Comparison of ENCODE assay signal across 8 mouse cellular contexts in genomic region chr4:41707011-41707535, GRCm38 (mm10). TPM values are rescaled to one million over a fixed set of nuclear protein-coding genes. Genes with fewer than 3 reads are reported as not detected.
DNase-seq lines count a peak whose midpoint lies in the region; ATAC-seq lines count a peak whose summit lies in the region.

No protein-coding gene starts in this region.

- H3K27ac ChIP-seq in lung, embryonic 16.5 days (ENCODE audit: low read length): no peak overlapping the region

- under 1% methylated on average over 13 of the region's 13 CpGs for WGBS in lung, embryonic 16.5 days

- peak; percentile 87 for DNase-seq in MN1 (ENCODE audit: low spot score)
- DNase-seq in brain, embryonic 18.5 days (ENCODE audit: low read depth, low spot score): peak; percentile 73
- DNase-seq in heart, postnatal 14 days: peak; percentile 47 to 64
- DNase-seq in kidney, postnatal 4 days: peak; percentile 79 to 85
- DNase-seq in retina, embryonic 14.5 days (ENCODE audit: low spot score): peak; percentile 84
- no peak for DNase-seq in adipocyte (ENCODE audit: low spot score)

- peaks cover 3% of the 10 kb centered on the region; the same call in 1 of the 2 replicates for H3K27me3 ChIP-seq in lung, embryonic 16.5 days (ENCODE audit: control insufficient read depth, insufficient read depth, low read depth, low read length)

- 0 out of 2 replicates have a peak overlapping the region, but pooled peaks have one; percentile 19 for H3K4me2 ChIP-seq in lung, embryonic 16.5 days (ENCODE audit: low read depth, low read length)

- no peak overlapping the region for H3K4me3 ChIP-seq in lung, embryonic 16.5 days (ENCODE audit: low read length)

- peak; percentile 76; the same call in 1 of the 2 replicates for ATAC-seq in erythroid progenitor cell, adult 5-6 weeks (replicated peaks; ENCODE audit: low FRiP score, poor library complexity, severe bottlenecking)
- peak; percentile 60 for ATAC-seq in lung, embryonic 16.5 days (ENCODE audit: low read depth)

- H3K4me1 ChIP-seq in lung, embryonic 16.5 days (replicated peaks; ENCODE audit: control insufficient read depth, insufficient read depth, low read length): peaks cover 18% of the 10 kb centered on the region

- H3K9ac ChIP-seq in lung, embryonic 16.5 days (ENCODE audit: low read length): no peak overlapping the region

- intact Hi-C loops in heart, postnatal 14 days (cut with DNase I): loop anchor here (2.0 to 5.0 kb wide), 2 partner anchors 95 to 152 kb away; no protein-coding TSS in a partner anchor

- H3K9me3 ChIP-seq in lung, embryonic 16.5 days (ENCODE audit: control insufficient read depth, low read length): no peaks in the 10 kb centered on the region

- H3K36me3 ChIP-seq in lung, embryonic 16.5 days (ENCODE audit: control insufficient read depth, insufficient read depth, low read length): peaks cover 7% of the 10 kb centered on the region; the same call in 1 of the 2 replicates

RNA-seq across cellular contexts. Expression of gene Rpp25l, which starts 6.3 kb away (rescaled TPM):
- total RNA-seq in erythroid progenitor cell, adult 5-6 weeks (2015; ENCODE audit: low replicate concordance): 2.9 and 9.7 TPM in 2 replicates
- total RNA-seq in erythroid progenitor cell, adult 5-6 weeks (2017; ENCODE audit: low replicate concordance): 5.0 and 22.6 TPM in 2 replicates
- total RNA-seq in heart, postnatal 14 days (2021): 10 to 100 TPM; 28.7 to 30.2 TPM
- polyA plus RNA-seq in lung, embryonic 16.5 days (2015; fragmentation: Nextera tagmentation; extraction: Ambion mirVana): 80.5 and 85.0 TPM in 2 replicates

RNA-seq across cellular contexts. Expression of gene Il11ra1, which starts 7.3 kb away (rescaled TPM):
- 6.5 and 28.5 TPM in 2 replicates for total RNA-seq in erythroid progenitor cell, adult 5-6 weeks (2015; ENCODE audit: low replicate concordance)
- 7.2 TPM in 1 of 2 replicates, not detected in the other for total RNA-seq in erythroid progenitor cell, adult 5-6 weeks (2017; ENCODE audit: low replicate concordance)
- 10 to 100 TPM; 56.9 to 61.0 TPM for total RNA-seq in heart, postnatal 14 days (2021)
- 111 and 120 TPM in 2 replicates for polyA plus RNA-seq in lung, embryonic 16.5 days (2015; fragmentation: Nextera tagmentation; extraction: Ambion mirVana)

RNA-seq across cellular contexts. Expression of gene Cntfr, which starts 10.2 kb away (rescaled TPM):
- not detected in 2 replicates for total RNA-seq in erythroid progenitor cell, adult 5-6 weeks (2015; ENCODE audit: low replicate concordance)
- total RNA-seq in erythroid progenitor cell, adult 5-6 weeks (2017; ENCODE audit: low replicate concordance): not detected in 2 replicates
- 1 to 10 TPM; 2.0 to 5.1 TPM for total RNA-seq in heart, postnatal 14 days (2021)
- 6.9 and 8.4 TPM in 2 replicates for polyA plus RNA-seq in lung, embryonic 16.5 days (2015; fragmentation: Nextera tagmentation; extraction: Ambion mirVana)

RNA-seq across cellular contexts. Expression of gene Dctn3, which starts 15.9 kb away (rescaled TPM):
- 16.8 and 51.2 TPM in 2 replicates for total RNA-seq in erythroid progenitor cell, adult 5-6 weeks (2015; ENCODE audit: low replicate concordance)
- total RNA-seq in erythroid progenitor cell, adult 5-6 weeks (2017; ENCODE audit: low replicate concordance): 18.4 and 33.0 TPM in 2 replicates
- total RNA-seq in heart, postnatal 14 days (2021): 10 to 100 TPM; 83.6 to 87.8 TPM
- 137 and 156 TPM in 2 replicates for polyA plus RNA-seq in lung, embryonic 16.5 days (2015; fragmentation: Nextera tagmentation; extraction: Ambion mirVana)

RNA-seq across cellular contexts. Expression of gene Arid3c, which starts 23.9 kb away (rescaled TPM):
- total RNA-seq in erythroid progenitor cell, adult 5-6 weeks (2015; ENCODE audit: low replicate concordance): not detected in 2 replicates
- not detected in 2 replicates for total RNA-seq in erythroid progenitor cell, adult 5-6 weeks (2017; ENCODE audit: low replicate concordance)
- not detected for total RNA-seq in heart, postnatal 14 days (2021)
- not detected in 2 replicates for polyA plus RNA-seq in lung, embryonic 16.5 days (2015; fragmentation: Nextera tagmentation; extraction: Ambion mirVana)
